Mouse (Mus musculus): ENCODE measurements around the gene Slc3a2. TPM values are rescaled to one million over a fixed set of nuclear protein-coding genes. Genes with fewer than 3 reads are reported as not detected.
"Not testable (repeated sequence)": the region's sequence is repeated elsewhere in the genome, so short reads cannot be mapped to it uniquely, and the experiment has no call there.

Slc3a2 gene
- polyA plus RNA-seq, 1 experiment from 2014 or later: 135 TPM

- Histone ChIP-seq H3K4me1 (peaks cover 22% of the 10 kb centered on the region), H3K4me2 (peak overlapping the region; percentile 98), H3K36me3 (ENCODE audit: poor library complexity, severe bottlenecking) (peaks cover 78% of the 10 kb centered on the region), H3K9me3 (replicated peaks) (no peaks in the 10 kb centered on the region), H3K27ac (peak overlapping the region; percentile 58; the same call in 1 of the 2 replicates), H3K9ac (peak overlapping the region; percentile 90), H3K27me3 (no peaks in the 10 kb centered on the region), H3K4me3 (peak overlapping the region; percentile 97)
- ATAC-seq: no peak
- WGBS: 23% methylated on average over 14 of the region's 14 CpGs
Observed at GRCm38 (mm10) chr19:8742176-8742575, 19.0 kb upstream of the Slc3a2 start.

DNA sequence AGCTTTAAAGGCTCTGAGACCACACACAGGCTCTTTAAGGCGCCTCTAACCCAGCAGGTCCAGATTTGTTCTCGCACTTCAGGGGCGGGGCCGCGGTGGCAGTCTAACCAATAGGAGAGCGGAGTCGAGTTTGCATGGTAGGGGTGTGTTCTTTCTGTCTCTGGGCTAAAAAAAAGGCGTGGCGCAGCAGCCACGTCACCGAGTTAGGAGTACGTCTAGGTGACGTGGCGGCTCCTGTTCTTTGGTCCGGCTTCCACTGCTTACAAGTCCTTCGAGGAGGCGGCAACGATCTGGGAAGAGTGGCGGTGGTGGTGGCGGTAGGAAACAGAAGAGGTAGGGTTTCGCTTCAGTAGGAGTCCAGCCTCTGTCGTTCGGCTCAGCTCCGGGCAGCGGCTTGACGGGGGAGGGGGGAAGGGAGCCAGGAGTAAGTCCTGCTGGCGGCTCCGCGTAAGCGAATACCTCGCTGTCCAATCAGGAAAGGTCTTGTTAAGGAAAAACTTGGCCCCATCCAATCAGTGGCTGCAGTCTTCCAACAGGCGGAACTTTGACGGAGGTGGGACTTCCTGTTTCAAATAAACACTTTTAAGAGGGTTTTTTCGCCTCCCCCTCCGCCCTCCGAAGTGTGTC, 18.2 kb upstream of the Slc3a2 start, which contains the start of gene Stx5a:
Stx5a (plus strand) TSS at position 171 of the 627 bp plus-strand sequence.
- WGBS: under 1% methylated on average over 36 of the region's 36 CpGs
- Histone ChIP-seq H3K36me3 (ENCODE audit: poor library complexity, severe bottlenecking) (peaks cover 70% of the 10 kb centered on the region), H3K9me3 (replicated peaks) (no peaks in the 10 kb centered on the region), H3K4me3 (peak within 1 kb of the TSS; percentile 97), H3K9ac (peak within 1 kb of the TSS; percentile 90), H3K27me3 (no peaks in the 10 kb centered on the region), H3K4me1 (peaks cover 29% of the 10 kb centered on the region), H3K27ac (peak within 1 kb of the TSS; percentile 94), H3K4me2 (peak within 1 kb of the TSS; percentile 98)
- peak; percentile 99 for ATAC-seq

- peak within 1 kb of the TSS; percentile 90 for H3K9ac ChIP-seq
- 62% methylated on average over 14 of the region's 14 CpGs for WGBS
- no peaks in the 10 kb centered on the region for H3K9me3 ChIP-seq (replicated peaks)
- peak within 1 kb of the TSS; percentile 97 for H3K4me3 ChIP-seq
- peak within 1 kb of the TSS; percentile 98 for H3K4me2 ChIP-seq
- peaks cover 34% of the 10 kb centered on the region for H3K4me1 ChIP-seq
- no peak for ATAC-seq
- H3K27me3 ChIP-seq: no peaks in the 10 kb centered on the region
- H3K27ac ChIP-seq: peak within 1 kb of the TSS; percentile 94
- H3K36me3 ChIP-seq (ENCODE audit: poor library complexity, severe bottlenecking): peaks cover 62% of the 10 kb centered on the region
Observed at GRCm38 (mm10) chr19:8740603-8741002, 17.4 kb upstream of the Slc3a2 start, which contains the start of gene 1700092M07Rik. Gene 1700092M07Rik (plus strand): TSS chr19:8740718.

DNA sequence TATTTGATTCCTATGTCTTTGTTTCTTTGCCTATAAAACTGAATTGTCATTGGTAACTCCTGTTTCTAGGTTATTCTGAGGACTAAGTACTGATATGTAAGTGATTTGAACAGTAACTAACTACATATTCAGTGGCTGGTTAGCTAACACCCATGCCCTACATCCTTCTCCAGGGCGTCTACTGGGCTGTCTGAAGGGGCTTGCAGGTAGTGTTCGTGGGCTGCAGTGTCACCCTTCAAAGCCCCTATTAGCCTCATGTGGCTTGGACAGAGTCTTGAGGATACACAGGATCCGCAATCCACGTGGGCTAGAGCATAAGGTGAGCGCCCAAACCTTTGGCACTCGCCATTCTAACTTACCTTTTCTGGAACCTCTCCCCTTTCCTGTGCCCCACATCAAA, 16.5 kb upstream of the Slc3a2 start:
- ATAC-seq: no peak
- no peak overlapping the region for H3K27ac ChIP-seq
- no peak overlapping the region for H3K4me2 ChIP-seq
- no peaks in the 10 kb centered on the region for H3K27me3 ChIP-seq
- H3K4me1 ChIP-seq: peaks cover 38% of the 10 kb centered on the region
- H3K9ac ChIP-seq: no peak overlapping the region
- H3K4me3 ChIP-seq: no peak overlapping the region
- 92% methylated on average over 6 of the region's 6 CpGs for WGBS
- peaks cover 52% of the 10 kb centered on the region for H3K36me3 ChIP-seq (ENCODE audit: poor library complexity, severe bottlenecking)
- H3K9me3 ChIP-seq (replicated peaks): no peaks in the 10 kb centered on the region

- Histone ChIP-seq H3K27me3 (no peaks in the 10 kb centered on the region), H3K27ac (no peak overlapping the region), H3K9ac (no peak overlapping the region), H3K4me1 (peaks cover 38% of the 10 kb centered on the region), H3K4me2 (no peak overlapping the region), H3K4me3 (no peak overlapping the region), H3K36me3 (ENCODE audit: poor library complexity, severe bottlenecking) (peaks cover 46% of the 10 kb centered on the region), H3K9me3 (replicated peaks) (no peaks in the 10 kb centered on the region)
- no peak for ATAC-seq
- WGBS: 95% methylated on average over 7 of the region's 7 CpGs
Observed at GRCm38 (mm10) chr19:8738911-8739310, 15.7 kb upstream of the Slc3a2 start.

DNA sequence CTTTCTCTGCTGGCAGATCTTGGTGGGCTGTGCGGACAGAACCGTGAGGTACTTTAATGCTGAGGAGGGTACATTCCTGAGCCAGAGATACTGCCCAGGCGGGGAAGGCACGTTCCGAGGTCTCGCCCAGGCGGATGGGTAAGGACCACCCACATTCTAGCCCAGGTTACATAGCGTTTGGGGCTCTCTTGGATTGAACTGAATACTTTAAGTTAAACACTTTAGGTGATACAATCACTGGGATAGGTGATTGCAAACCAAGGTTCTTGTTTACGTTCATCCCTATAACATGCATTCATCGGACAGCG, 12.9 kb upstream of the Slc3a2 start:
- Histone ChIP-seq H3K27me3 (no peaks in the 10 kb centered on the region), H3K27ac (peak overlapping the region; percentile 57), H3K4me1 (peaks cover 25% of the 10 kb centered on the region), H3K9me3 (replicated peaks) (no peaks in the 10 kb centered on the region), H3K4me3 (peak overlapping the region; percentile 95), H3K4me2 (peak overlapping the region; percentile 94), H3K36me3 (ENCODE audit: poor library complexity, severe bottlenecking) (peaks cover 33% of the 10 kb centered on the region), H3K9ac (peak overlapping the region; percentile 81)
- ATAC-seq: no peak
- WGBS: 3% methylated on average over 11 of the region's 11 CpGs

DNA sequence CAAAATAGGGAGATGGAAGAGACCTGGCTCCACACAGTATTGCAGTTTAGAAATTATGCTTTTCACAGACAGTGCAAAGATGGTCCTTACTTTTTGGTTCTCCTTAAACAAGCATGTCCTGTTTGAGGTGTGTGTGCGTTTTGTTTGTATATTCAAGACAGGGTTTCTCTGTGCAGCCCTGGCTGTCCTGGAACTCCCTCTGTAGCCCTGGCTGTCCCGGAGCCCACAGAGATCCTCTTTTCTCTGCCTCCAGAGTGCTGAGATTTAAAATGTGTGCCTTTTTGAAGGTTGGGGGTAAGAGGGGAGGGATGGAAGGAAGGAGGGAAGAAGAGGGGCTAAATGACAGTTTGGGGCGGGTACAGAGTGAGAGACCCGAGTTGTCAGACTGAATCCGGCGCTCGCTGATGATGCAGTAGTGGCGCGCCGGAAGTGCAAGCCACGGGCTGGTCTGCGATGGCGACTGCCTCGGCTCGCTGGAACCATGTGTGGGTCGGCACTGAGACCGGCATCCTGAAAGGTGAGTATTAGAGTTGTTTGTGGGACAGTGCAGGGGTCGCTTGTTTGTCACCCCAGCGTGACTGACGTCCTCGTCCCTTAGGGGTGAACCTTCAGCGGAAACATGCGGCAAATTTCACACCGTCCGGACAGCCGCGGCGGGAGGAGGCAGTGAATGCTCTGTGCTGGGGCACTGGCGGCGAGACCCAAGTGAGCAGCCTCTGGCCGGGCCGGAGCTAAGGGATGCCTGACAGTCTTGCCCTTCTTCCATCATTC, 12.4 kb upstream of the Slc3a2 start, which contains the start of gene Wdr74:
Wdr74 (plus strand) TSS at position 439 of the 771 bp plus-strand sequence.
- Histone ChIP-seq H3K4me3 (peak within 1 kb of the TSS; percentile 95), H3K9me3 (replicated peaks) (no peaks in the 10 kb centered on the region), H3K4me1 (peaks cover 20% of the 10 kb centered on the region), H3K36me3 (ENCODE audit: poor library complexity, severe bottlenecking) (peaks cover 32% of the 10 kb centered on the region), H3K4me2 (peak within 1 kb of the TSS; percentile 94), H3K27ac (peak within 1 kb of the TSS; percentile 67), H3K27me3 (no peaks in the 10 kb centered on the region), H3K9ac (peak within 1 kb of the TSS; percentile 81)
- WGBS: under 1% methylated on average over 32 of the region's 32 CpGs
- ATAC-seq: peak; percentile 98

- peaks cover 16% of the 10 kb centered on the region for H3K4me1 ChIP-seq
- 77% methylated on average over 3 of the region's 3 CpGs for WGBS
- H3K9ac ChIP-seq: peak overlapping the region; percentile 30; the same call in 1 of the 2 replicates
- peaks cover 20% of the 10 kb centered on the region for H3K36me3 ChIP-seq (ENCODE audit: poor library complexity, severe bottlenecking)
- no peak overlapping the region for H3K4me3 ChIP-seq
- no peaks in the 10 kb centered on the region for H3K9me3 ChIP-seq (replicated peaks)
- H3K27me3 ChIP-seq: no peaks in the 10 kb centered on the region
- no peak overlapping the region for H3K27ac ChIP-seq
- no peak overlapping the region for H3K4me2 ChIP-seq
- no peak for ATAC-seq
Observed at GRCm38 (mm10) chr19:8734334-8734733, 11.2 kb upstream of the Slc3a2 start.

- not testable (repeated sequence) for H3K9me3 ChIP-seq (replicated peaks); ATAC-seq; H3K4me2 ChIP-seq; H3K27me3 ChIP-seq; H3K4me3 ChIP-seq; H3K9ac ChIP-seq; H3K27ac ChIP-seq
- WGBS: 43% methylated on average over 3 of the region's 3 CpGs
- H3K36me3 ChIP-seq (ENCODE audit: poor library complexity, severe bottlenecking): peaks cover 28% of the 10 kb centered on the region
- H3K4me1 ChIP-seq: peaks cover 26% of the 10 kb centered on the region
Observed at GRCm38 (mm10) chr19:8728335-8729099, 5.3 kb upstream of the Slc3a2 start.

- H3K4me1 ChIP-seq: peaks cover 26% of the 10 kb centered on the region
- H3K9me3 ChIP-seq (replicated peaks): no peaks in the 10 kb centered on the region
- no peak overlapping the region for H3K4me3 ChIP-seq
- no peak overlapping the region for H3K27ac ChIP-seq
- H3K27me3 ChIP-seq: no peaks in the 10 kb centered on the region
- H3K9ac ChIP-seq: no peak overlapping the region
- WGBS: 19% methylated on average over 5 of the region's 5 CpGs
- no peak overlapping the region for H3K4me2 ChIP-seq
- ATAC-seq: no peak
- H3K36me3 ChIP-seq (ENCODE audit: poor library complexity, severe bottlenecking): peaks cover 28% of the 10 kb centered on the region
Observed at GRCm38 (mm10) chr19:8727495-8728114, 4.4 kb upstream of the Slc3a2 start.

GRCm38 (mm10) chr19:8726609-8727390, 3.6 kb upstream of the Slc3a2 start:
- 15% methylated on average over 3 of the region's 3 CpGs for WGBS
- Histone ChIP-seq H3K4me3 (0 out of 2 replicates have a peak overlapping the region, but pooled peaks have one; percentile 6), H3K9ac (no peak overlapping the region), H3K27ac (no peak overlapping the region), H3K4me2 (no peak overlapping the region), H3K27me3 (no peaks in the 10 kb centered on the region), H3K4me1 (peaks cover 34% of the 10 kb centered on the region), H3K9me3 (replicated peaks) (no peaks in the 10 kb centered on the region), H3K36me3 (ENCODE audit: poor library complexity, severe bottlenecking) (peaks cover 28% of the 10 kb centered on the region)
- ATAC-seq: no peak

Data from forebrain, embryonic 13.5 days (tissue).